Mouse (Mus musculus) megakaryocyte, embryonic 14.5 days (primary cell): ENCODE results near the gene Tysnd1.

Source experiments
- FLI1 ChIP-seq: IDR thresholded peaks from 2 replicates; pipeline ENCODE4 v1.6.1; 2012; ENCODE audit warnings: low read length, inconsistent platforms, mixed read lengths
- GATA1 ChIP-seq: IDR thresholded peaks from 3 replicates; pipeline ENCODE4 v1.6.1; 2012; ENCODE audit warnings: mixed read lengths, low read length, inconsistent platforms, borderline replicate concordance

GRCm38 (mm10) chr10:61720331-61720730 lies 25.0 kb downstream of the Tysnd1 start:
- no peak for TF ChIP-seq FLI1
- no peak for TF ChIP-seq GATA1
